Mouse (Mus musculus) spleen, adult 2 months (tissue): Measurements from ENCODE around the gene Hsd11b1.

Source experiments
- CTCF ChIP-seq: fragments of 200-500 bp; IDR thresholded peaks from 2 replicates; pipeline ENCODE4 v1.5.1; 2011; ENCODE audit warnings: mild to moderate bottlenecking, inconsistent platforms; ENCODE audit not compliant: insufficient read depth, insufficient read length, insufficient replicate concordance; ENCODE audit errors: extremely low read depth
- POLR2A ChIP-seq: fragments of 200-500 bp; IDR thresholded peaks from 2 replicates; pipeline ENCODE4 v1.6.1; 2011; ENCODE audit warnings: low read depth, low read length, inconsistent platforms

GRCm38 (mm10) chr1:193189151-193189621 is 74.7 kb downstream of the Hsd11b1 start:
- no peak for TF ChIP-seq POLR2A
- TF ChIP-seq CTCF = no peak
